In genomic region chr2:152787136-152787535, GRCm38 (mm10) we compare ENCODE assay signal across 15 mouse cellular contexts. TPM values are rescaled to one million over a fixed set of nuclear protein-coding genes. Genes with fewer than 3 reads are reported as not detected.
DNase-seq lines count a peak whose midpoint lies in the region; TF ChIP-seq lines count a peak whose summit lies in the region.
"Had no signal": no experiment of that assay in that cellular context is flagged by ENCODE, and none has a peak within 500 bp of the region (broad histone marks: within the 10 kb centered on the region; RNA-seq: fewer than 3 reads in every experiment).

No protein-coding gene starts in this region.

- H3K27me3 ChIP-seq in kidney, adult 2 months (replicated peaks; ENCODE audit: control insufficient read depth, insufficient read depth, low read length) = no peaks in the 10 kb centered on the region
- H3K27me3 ChIP-seq: hindbrain, embryonic 13.5 days; limb, embryonic 12.5 days had no signal

- peak overlapping the region; percentile 73 for H3K27ac ChIP-seq in left cerebral cortex, adult 2 months
- H3K27ac ChIP-seq in kidney, adult 2 months (ENCODE audit: insufficient read depth, low read depth, low read length) = peak overlapping the region; percentile 74
- H3K27ac ChIP-seq: hindbrain, embryonic 13.5 days; limb, embryonic 12.5 days had no signal

- no peaks in the 10 kb centered on the region for H3K36me3 ChIP-seq in kidney, adult 2 months (ENCODE audit: control insufficient read depth, insufficient read depth, low read length)

- TF ChIP-seq CTCF in left cerebral cortex, adult 2 months (IDR thresholded peaks at IDR 0.05) = no peak
- TF ChIP-seq CTCF in kidney, adult 2 months (conservative IDR thresholded peaks at IDR 0.05; ENCODE audit: insufficient read depth, insufficient read length, low read depth, low read length) = no peak

- TF ChIP-seq POLR2A in kidney, adult 2 months (IDR thresholded peaks at IDR 0.05; ENCODE audit: low read depth, low read length) = no peak

- WGBS in kidney, adult 2 months = 58% methylated on average over 2 of the region's 2 CpGs

- no peak overlapping the region for H3K4me3 ChIP-seq in left cerebral cortex, adult 2 months
- H3K4me3 ChIP-seq in kidney, adult 2 months (ENCODE audit: insufficient read depth, low read depth, low read length) = no peak overlapping the region
- H3K4me3 ChIP-seq: hindbrain, embryonic 13.5 days; limb, embryonic 12.5 days had no signal

- H3K4me1 ChIP-seq in kidney, adult 2 months (ENCODE audit: control insufficient read depth, insufficient read depth, low read length) = peaks cover 64% of the 10 kb centered on the region

- intact Hi-C loops in heart, postnatal 36 days (cut with DNase I) = no loop called here
- intact Hi-C loops in left cerebral cortex, adult 2 months (cut with DNase I) = no loop called here
- intact Hi-C loops in left cerebral cortex, postnatal 10 days (cut with DNase I) = loop anchor here (5.0 kb wide), 1 partner anchor 40 kb away; no protein-coding TSS in a partner anchor

- DNase-seq in heart, adult 11 months = peak; percentile 90
- DNase-seq in heart, postnatal 36 days = no peak
- DNase-seq in left cerebral cortex, adult 2 months (ENCODE audit: extremely low spot score in 1 of 2, low spot score in 2 of 2) = no peak
- DNase-seq in left cerebral cortex, postnatal 10 days (ENCODE audit: extremely low spot score in 1 of 2, low spot score in 2 of 2) = no peak
- peak; percentile 69 for DNase-seq in kidney, adult 2 months
- peak; percentile 78 to 82 for DNase-seq in kidney, postnatal 36 days
- no peak for DNase-seq in frontal cortex, postnatal 36 days (ENCODE audit: low spot score in 2 of 2)
- DNase-seq in ovary, postnatal 14 days (ENCODE audit: low spot score) = no peak
- DNase-seq: cerebellum, adult 9-11 months; layer of hippocampus, postnatal 36 days; lung, postnatal 4 days; midbrain, embryonic 14.5 days; right cerebral cortex, postnatal 4 days had no signal

RNA-seq across cellular contexts. Expression of gene Cox4i2, which starts 33.2 kb away (rescaled TPM):
- total RNA-seq in heart, postnatal 36 days (2021) = 10 to 100 TPM; 13.1 to 16.0 TPM
- total RNA-seq in left cerebral cortex, adult 2 months (2021) = 1 to 10 TPM; 1.7 to 1.9 TPM
- total RNA-seq in left cerebral cortex, postnatal 10 days (2021) = 1 to 10 TPM; 1.7 to 1.8 TPM
- 2.9 and 3.1 TPM in 2 replicates for polyA plus RNA-seq in kidney, adult 2 months (2012; rRNA removed)

RNA-seq across cellular contexts. Expression of gene Bcl2l1, which starts 44.4 kb away (rescaled TPM):
- total RNA-seq in heart, postnatal 36 days (2021) = 10 to 100 TPM; 52.5 to 73.5 TPM
- total RNA-seq in left cerebral cortex, adult 2 months (2021) = 100 to 1,000 TPM; 133 to 135 TPM
- total RNA-seq in left cerebral cortex, postnatal 10 days (2021) = 100 to 1,000 TPM; 118 to 123 TPM
- 126 and 129 TPM in 2 replicates for polyA plus RNA-seq in kidney, adult 2 months (2012; rRNA removed)

RNA-seq across cellular contexts. Expression of gene Id1, which starts 51.1 kb away (rescaled TPM):
- 10 to 100 TPM; 50.9 to 53.7 TPM for total RNA-seq in heart, postnatal 36 days (2021)
- 10 to 100 TPM; 22.4 to 24.2 TPM for total RNA-seq in left cerebral cortex, adult 2 months (2021)
- total RNA-seq in left cerebral cortex, postnatal 10 days (2021) = 10 to 100 TPM; 20.6 to 24.5 TPM
- 156 and 235 TPM in 2 replicates for polyA plus RNA-seq in kidney, adult 2 months (2012; rRNA removed)

Comparison
In these comparisons a context has a peak if more than half of its experiments do, and no peak if none do; other contexts are left out.
1. DNase-seq: peak in heart, adult 11 months (single experiment), kidney, adult 2 months (single experiment) and kidney, postnatal 36 days (2 of 2); none in heart, postnatal 36 days (0 of 2), left cerebral cortex, adult 2 months (0 of 2), left cerebral cortex, postnatal 10 days (0 of 2), frontal cortex, postnatal 36 days (0 of 2) and ovary, postnatal 14 days (single experiment).
2. RNA of gene Cox4i2, which starts 33.2 kb away (total RNA-seq): 13.1 to 16.0 TPM in heart, postnatal 36 days; 1.7 to 1.9 TPM in left cerebral cortex, adult 2 months and 1.7 to 1.8 TPM in left cerebral cortex, postnatal 10 days; every median in the first group is over 4 times any median in the second.